Mouse (Mus musculus) E14TG2a.4 (cell line): Measurements from ENCODE around the gene Spdl1.
"Not testable (repeated sequence)": the region's sequence is repeated elsewhere in the genome, so short reads cannot be mapped to it uniquely, and the experiment has no call there.

ENCODE experiments used
- CTCF ChIP-seq: conservative IDR thresholded peaks from 2 replicates; pipeline ENCODE4 v1.5.1; 2014; ENCODE audit warnings: low read length
- NANOG ChIP-seq: IDR thresholded peaks from 2 replicates; pipeline ENCODE4 v1.6.1; 2014; ENCODE audit warnings: borderline replicate concordance, low read length, mixed read lengths
- POU5F1 ChIP-seq: IDR thresholded peaks from 2 replicates; pipeline ENCODE4 v1.6.1; 2014; ENCODE audit warnings: low read length, borderline replicate concordance

DNA sequence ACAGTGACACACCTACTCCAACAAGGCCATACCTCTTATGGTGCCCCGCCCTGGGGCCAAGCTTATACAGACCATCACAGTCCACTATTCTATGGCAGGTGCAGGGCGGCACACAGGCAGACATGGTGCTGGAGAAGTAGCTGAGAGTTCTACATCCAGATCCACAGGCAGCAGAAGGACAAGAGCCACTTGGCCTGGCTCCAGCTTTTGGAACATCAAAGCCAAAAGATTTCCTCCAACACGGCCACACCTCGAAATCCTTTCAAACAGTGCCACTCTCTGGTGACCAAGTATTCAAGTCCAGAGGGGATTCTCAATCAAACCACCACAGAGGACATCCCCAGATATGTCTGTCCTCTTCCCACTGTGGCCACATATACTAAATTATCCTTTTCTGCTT lies 28.4 kb downstream of the Spdl1 start:
- not testable (repeated sequence) for TF ChIP-seq NANOG, CTCF, POU5F1
